Mouse (Mus musculus) thymus, postnatal 4 days (tissue): ENCODE results near the gene Pkdrej.
"Not testable (repeated sequence)": the region's sequence is repeated elsewhere in the genome, so short reads cannot be mapped to it uniquely, and the experiment has no call there.

Experiments
- DNase-seq: peaks from one replicate; pipeline ENCODE4 v3.0.0; 2021

Pkdrej gene

GRCm38 (mm10) chr15:85821203-85822010, at the start of gene Pkdrej:
Gene Pkdrej, minus strand, starts transcription at chr15:85821734.
- DNase-seq: peak; percentile 50

- DNase-seq: peak; percentile 75
Observed at GRCm38 (mm10) chr15:85867696-85868095, 46.2 kb upstream of the Pkdrej start.

- not testable (repeated sequence) for DNase-seq
Observed at GRCm38 (mm10) chr15:85865913-85866312, 44.4 kb upstream of the Pkdrej start.

- DNase-seq: peak; percentile 91
Observed at GRCm38 (mm10) chr15:85859490-85860031, 38.0 kb upstream of the Pkdrej start, which contains the start of gene Gtse1. Gene Gtse1, plus strand, starts transcription at chr15:85859745.

- no peak for DNase-seq
Observed at GRCm38 (mm10) chr15:85858980-85859489, 37.5 kb upstream of the Pkdrej start.

- DNase-seq: no peak
Observed at GRCm38 (mm10) chr15:85851656-85852392, 30.3 kb upstream of the Pkdrej start.

GRCm38 (mm10) chr15:85845071-85845470, 23.5 kb upstream of the Pkdrej start:
- no peak for DNase-seq

- DNase-seq: no peak
Observed at GRCm38 (mm10) chr15:85841796-85842360, 20.3 kb upstream of the Pkdrej start.

GRCm38 (mm10) chr15:85840983-85841382, 19.4 kb upstream of the Pkdrej start:
- peak; percentile 82 for DNase-seq

- DNase-seq: no peak
Observed at GRCm38 (mm10) chr15:85836887-85837286, 15.4 kb upstream of the Pkdrej start.

GRCm38 (mm10) chr15:85835335-85835734, 13.8 kb upstream of the Pkdrej start:
- no peak for DNase-seq

GRCm38 (mm10) chr15:85832599-85832998, 11.1 kb upstream of the Pkdrej start:
- DNase-seq: no peak

GRCm38 (mm10) chr15:85831954-85832590, 10.5 kb upstream of the Pkdrej start, which contains the start of gene Ttc38:
Gene Ttc38, plus strand, starts transcription at chr15:85832306.
- peak; percentile 86 for DNase-seq

- no peak for DNase-seq
Observed at GRCm38 (mm10) chr15:85829470-85829869, 7.9 kb upstream of the Pkdrej start.

GRCm38 (mm10) chr15:85828071-85828470, 6.5 kb upstream of the Pkdrej start:
- DNase-seq: no peak

GRCm38 (mm10) chr15:85826676-85827075, 5.1 kb upstream of the Pkdrej start:
- DNase-seq: no peak

- DNase-seq: no peak
Observed at GRCm38 (mm10) chr15:85822011-85822359, 451 bp upstream of the Pkdrej start.

GRCm38 (mm10) chr15:85813428-85813827, 8.1 kb downstream of the Pkdrej start:
- DNase-seq: no peak

- peak; percentile 100 for DNase-seq
Observed at GRCm38 (mm10) chr15:85811535-85812277, 9.8 kb downstream of the Pkdrej start, which contains the start of gene Cdpf1. Gene Cdpf1, minus strand, starts transcription at chr15:85811697.

GRCm38 (mm10) chr15:85810806-85811521, 10.6 kb downstream of the Pkdrej start:
- peak; percentile 32 for DNase-seq

- no peak for DNase-seq
Observed at GRCm38 (mm10) chr15:85810462-85810805, 11.1 kb downstream of the Pkdrej start.
